Mouse (Mus musculus) olfactory bulb, adult 2 months (tissue): ENCODE measurements at regions not wholly inside any gene's neighbourhood (a gene's known extent, or its start where the extent isn't known, plus 50 kb on each side); places are given as distances from the start of the nearest gene placed in this dataset.
"Not testable (repeated sequence)": the region's sequence is repeated elsewhere in the genome, so short reads cannot be mapped to it uniquely, and the experiment has no call there.

Experiments
- CTCF ChIP-seq: fragments of 200-500 bp; IDR thresholded peaks from 2 replicates; pipeline ENCODE4 v1.5.1; 2012; ENCODE audit warnings: low read depth, mild to moderate bottlenecking, low read length, moderate library complexity; ENCODE audit not compliant: insufficient read depth
- POLR2A ChIP-seq: fragments of 200-500 bp; IDR thresholded peaks from 2 replicates; pipeline ENCODE4 v1.6.1; 2012; ENCODE audit warnings: mild to moderate bottlenecking, low read depth, low read length, moderate library complexity; ENCODE audit not compliant: insufficient read depth

DNA sequence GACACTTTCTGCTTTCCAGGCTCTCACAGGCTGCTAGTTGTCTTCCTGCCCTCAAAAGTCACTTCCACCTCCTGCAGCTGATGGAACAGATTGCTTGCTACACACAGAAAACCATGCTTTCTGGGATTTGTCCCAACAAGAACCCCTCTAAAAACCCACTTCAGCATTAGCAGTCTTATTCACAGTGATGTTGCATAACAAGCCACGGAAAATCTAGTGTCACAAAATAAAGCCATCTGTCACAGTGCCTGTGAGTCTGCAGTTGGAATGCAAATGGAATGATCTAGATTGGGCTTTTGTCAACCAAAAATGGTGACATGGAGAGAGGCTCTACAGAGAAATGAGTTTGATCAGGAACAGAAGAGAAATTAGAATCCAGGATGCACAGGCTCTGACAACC lies 135.4 kb upstream of the Zfp746 start:
- not testable (repeated sequence) for TF ChIP-seq CTCF, POLR2A
